Mouse (Mus musculus) common myeloid progenitor, adult 5-6 weeks (primary cell): Measurements from ENCODE around the gene Tbx2. TPM values are rescaled to one million over a fixed set of nuclear protein-coding genes. Genes with fewer than 3 reads are reported as not detected.
A peak's percentile ranks its signal among the peaks of the same experiment; 100 is the strongest.

Source experiments
- ATAC-seq: replicated peaks from 2 replicates; pipeline ENCODE4 v1.8.0; 2016; ENCODE audit warnings: low read depth, mild to moderate bottlenecking, moderate TSS enrichment, inconsistent platforms; ENCODE audit not compliant: poor library complexity, severe bottlenecking
- total RNA-seq: library from RNA; stranded (forward); fragments of 200-1000, 187-1606 nt; gene quantifications from 2 replicates; pipeline ENCODE4 v1.2.3, GENCODE M21; 2017

The Tbx2 gene
- 0.05 TPM in 1 of 2 replicates, not detected in the other for total RNA-seq

GRCm38 (mm10) chr11:85832231-85832924 lies at the start of gene Tbx2:
TSS of gene Tbx2 (plus strand) at chr11:85832551.
- no peak for ATAC-seq

DNA sequence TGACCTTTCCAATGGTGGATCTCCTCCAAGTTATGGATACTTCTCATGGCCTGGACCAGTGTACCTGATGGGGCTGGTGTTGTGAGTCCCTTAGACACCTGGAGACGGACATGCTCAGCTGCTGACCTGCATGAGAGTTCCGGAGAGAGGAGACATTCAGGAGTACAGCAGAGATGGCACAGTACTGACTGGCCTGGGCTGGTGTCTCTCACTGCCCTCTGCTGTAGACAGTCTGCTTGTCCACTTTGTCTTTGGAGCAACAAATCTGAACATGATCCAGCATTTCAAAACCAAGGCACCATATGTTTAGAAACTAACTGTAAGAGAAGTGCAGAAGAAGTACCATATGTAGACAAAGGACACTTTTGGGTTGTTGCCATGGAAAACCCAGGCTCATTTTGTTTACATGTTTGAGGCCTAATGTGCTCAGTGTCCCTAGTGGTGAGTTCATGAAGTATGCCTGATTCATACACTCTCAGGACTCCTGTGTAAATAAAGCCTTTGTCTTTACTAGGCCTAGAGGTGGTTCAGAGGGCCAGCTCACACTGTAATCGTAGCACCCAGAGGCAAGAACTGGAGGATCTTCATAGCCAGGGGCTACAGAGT lies 46.1 kb upstream of the Tbx2 start:
- ATAC-seq: peak; percentile 71; the same call in 1 of the 2 replicates

DNA sequence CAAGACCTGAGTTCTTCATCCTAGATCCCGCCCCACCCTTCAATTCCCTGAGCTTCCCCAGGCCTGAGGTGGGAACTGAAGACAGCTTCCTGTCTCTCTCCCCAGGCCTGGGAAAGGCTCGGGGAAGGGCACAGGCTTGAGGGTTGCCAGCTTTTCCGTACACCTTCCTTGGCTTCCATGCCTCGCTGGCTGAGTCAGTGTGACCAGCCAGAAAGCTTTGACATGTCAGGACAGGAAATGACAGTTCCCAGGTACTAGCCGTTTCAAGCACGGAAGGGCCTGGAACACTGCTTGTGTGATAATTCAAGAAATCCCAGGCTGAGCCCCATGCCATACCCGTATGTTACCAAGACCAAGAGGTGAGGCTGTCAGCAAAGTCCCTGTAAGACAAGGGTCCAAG lies 42.6 kb upstream of the Tbx2 start:
- ATAC-seq: no peak

- no peak for ATAC-seq
These were observed 42.1 kb upstream of the Tbx2 start for GRCm38 (mm10) chr11:85790267-85790666.

DNA sequence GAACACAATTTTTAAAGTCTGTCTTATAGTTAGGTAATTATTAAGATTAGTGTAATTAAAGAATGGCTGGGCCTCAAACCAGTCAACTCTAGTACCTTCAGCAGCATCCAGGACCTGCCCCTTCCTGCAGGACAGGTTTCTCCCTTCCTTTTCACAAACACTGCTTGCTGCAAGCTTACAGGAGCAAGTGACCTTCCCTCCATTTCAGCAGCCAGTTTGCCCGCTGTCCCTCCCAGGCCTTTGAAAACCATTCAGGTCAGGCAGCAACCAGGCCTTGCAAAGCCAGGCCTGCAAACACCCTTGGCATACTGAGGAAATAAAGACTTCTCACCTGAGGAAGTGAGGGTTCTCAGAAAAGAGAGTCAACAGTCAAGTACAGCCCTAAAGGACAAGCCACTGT lies 41.1 kb upstream of the Tbx2 start:
- ATAC-seq: no peak

- ATAC-seq: no peak
These were observed 39.7 kb upstream of the Tbx2 start for GRCm38 (mm10) chr11:85792534-85793215.

- no peak for ATAC-seq
These were observed 32.9 kb upstream of the Tbx2 start for GRCm38 (mm10) chr11:85799456-85799855.

DNA sequence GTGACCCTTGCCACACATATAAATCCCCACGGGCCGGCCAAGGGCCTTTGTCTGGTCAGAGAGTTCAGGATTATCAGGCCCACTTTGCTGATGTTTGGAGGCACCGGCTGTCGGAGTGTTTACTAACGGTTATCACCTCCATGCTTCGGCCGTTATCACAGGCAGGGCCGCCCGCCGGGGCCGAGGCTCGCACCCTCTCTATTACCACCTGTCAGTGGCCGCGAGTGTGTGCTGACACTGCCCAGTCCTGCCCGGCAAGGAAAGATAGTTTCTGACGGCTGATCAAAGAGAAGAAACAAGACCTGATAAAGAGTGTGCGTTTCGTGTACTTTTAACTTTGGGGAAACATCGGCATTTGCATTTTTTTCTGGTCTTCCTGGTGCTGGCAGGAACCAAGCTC lies 32.5 kb upstream of the Tbx2 start:
- ATAC-seq: no peak

DNA sequence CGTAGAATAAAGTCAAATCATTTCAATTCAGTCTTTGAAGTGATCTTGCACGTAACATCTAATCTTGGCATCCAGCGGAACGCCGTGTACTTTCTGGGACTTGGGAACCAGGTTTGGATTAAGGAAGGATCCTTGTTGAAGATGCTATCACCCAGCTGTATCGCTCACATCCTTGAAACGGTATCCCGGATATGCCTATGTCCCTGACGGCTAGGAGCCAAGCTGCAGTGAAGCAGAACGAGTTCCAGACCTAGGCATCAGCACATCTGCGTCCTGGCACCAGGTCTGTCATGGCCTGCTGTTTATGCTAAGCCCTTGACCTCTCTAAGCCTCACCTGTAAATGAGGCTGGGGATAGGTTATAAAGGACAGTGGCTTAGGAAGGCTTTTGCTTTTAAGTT lies 32.0 kb upstream of the Tbx2 start:
- no peak for ATAC-seq

- ATAC-seq: peak; percentile 25; the same call in 1 of the 2 replicates
These were observed 28.3 kb upstream of the Tbx2 start for GRCm38 (mm10) chr11:85804048-85804447.

DNA sequence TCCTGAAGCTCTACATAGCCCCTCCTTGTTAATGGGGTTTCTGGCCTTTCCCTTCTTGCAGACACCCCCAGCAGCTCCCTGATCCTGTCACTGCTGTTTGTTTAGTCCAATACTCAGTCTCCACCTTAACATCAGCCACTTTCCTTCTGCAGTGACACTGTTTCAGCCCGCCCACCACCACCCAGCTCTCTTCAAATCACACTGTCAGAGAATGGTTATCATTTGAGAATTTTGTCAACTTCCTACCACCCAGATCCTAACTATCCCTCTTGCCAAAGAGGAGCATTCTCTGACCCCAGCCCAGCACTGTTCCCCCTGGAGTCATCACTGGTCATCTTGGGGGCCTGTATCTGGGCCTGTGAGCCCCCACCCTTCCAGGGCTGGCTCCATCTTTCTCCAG lies 26.6 kb upstream of the Tbx2 start:
- ATAC-seq: no peak

GRCm38 (mm10) chr11:85807353-85807752 lies 25.0 kb upstream of the Tbx2 start:
- no peak for ATAC-seq

- ATAC-seq: no peak
These were observed 21.1 kb upstream of the Tbx2 start for GRCm38 (mm10) chr11:85811229-85811628.

DNA sequence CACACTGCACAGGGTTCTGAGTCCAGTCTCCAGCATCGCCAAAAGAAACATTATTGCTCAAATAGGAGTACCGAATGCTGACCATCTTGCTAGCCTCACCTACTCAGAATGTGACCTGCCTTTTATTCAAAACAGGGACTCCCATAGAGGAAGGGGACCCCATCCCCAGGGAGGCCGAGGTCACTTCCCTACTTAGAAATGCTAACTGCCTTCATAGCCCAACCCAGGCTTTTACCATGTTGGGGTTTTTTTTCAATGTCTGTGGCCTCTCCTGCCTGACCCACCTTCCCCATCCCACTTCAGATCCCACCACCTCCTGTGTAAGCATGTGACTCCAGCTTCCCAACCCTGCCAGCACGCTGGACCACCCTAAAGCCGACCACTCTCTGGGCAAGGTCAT lies 20.7 kb upstream of the Tbx2 start:
- ATAC-seq: no peak

- ATAC-seq: peak; percentile 81
These were observed 20.0 kb upstream of the Tbx2 start for GRCm38 (mm10) chr11:85812201-85812966.

GRCm38 (mm10) chr11:85814678-85815077 lies 17.7 kb upstream of the Tbx2 start:
- no peak for ATAC-seq

- no peak for ATAC-seq
These were observed 15.9 kb upstream of the Tbx2 start for GRCm38 (mm10) chr11:85816471-85816870.

DNA sequence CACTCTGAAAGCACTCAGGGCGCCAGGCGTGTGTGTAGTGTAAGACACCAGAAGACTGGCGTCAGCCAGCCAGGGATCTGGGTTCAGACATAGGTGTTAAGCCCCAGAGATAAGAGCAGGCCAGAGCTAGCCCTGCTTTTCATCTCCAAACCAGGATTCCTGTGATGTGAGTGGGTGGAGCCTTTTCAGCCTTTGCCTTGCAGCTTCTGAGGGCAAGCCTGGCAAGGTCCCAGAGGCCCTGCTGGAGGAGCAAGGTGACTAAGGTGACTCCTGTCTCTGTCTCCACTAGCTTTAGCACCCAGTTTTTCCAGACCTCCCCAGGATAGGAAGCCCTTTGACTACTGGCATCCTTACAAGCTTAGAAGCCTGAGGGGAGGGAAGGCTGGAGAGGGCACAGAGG lies 13.9 kb upstream of the Tbx2 start:
- ATAC-seq: no peak

GRCm38 (mm10) chr11:85820959-85821358 lies 11.4 kb upstream of the Tbx2 start:
- no peak for ATAC-seq

DNA sequence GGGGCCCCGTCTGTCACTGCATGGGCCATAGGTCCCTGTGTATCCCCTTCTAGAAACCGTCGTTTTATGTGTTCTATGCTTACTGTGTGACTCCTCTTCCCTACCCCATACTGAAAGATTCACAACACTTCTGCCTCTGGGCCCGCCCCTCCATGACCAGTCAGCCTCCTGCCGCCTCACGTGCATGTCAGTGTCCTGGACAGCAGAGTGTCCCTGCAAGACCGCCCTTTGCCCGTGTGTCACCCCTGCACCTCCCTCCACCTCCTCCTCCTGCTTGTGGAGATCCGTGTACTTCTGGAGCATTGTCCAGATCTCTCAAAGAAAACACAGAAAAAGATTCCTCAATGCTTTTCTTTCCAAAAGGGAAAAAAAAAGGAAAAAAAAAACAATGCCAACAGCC lies 10.7 kb upstream of the Tbx2 start:
- ATAC-seq: no peak

- peak; percentile 87 for ATAC-seq
These were observed 9.2 kb upstream of the Tbx2 start for GRCm38 (mm10) chr11:85823181-85823580.
